Mouse (Mus musculus) thymus, adult 2 months (tissue): ENCODE data around the gene Gm20388.

Experiments
- CTCF ChIP-seq: fragments of 200-500 bp; IDR thresholded peaks from 2 replicates; pipeline ENCODE4 v1.5.1; 2012; ENCODE audit warnings: mild to moderate bottlenecking, control low read depth, low read length, moderate library complexity, borderline replicate concordance; ENCODE audit not compliant: control insufficient read depth, poor library complexity, insufficient read depth; ENCODE audit errors: extremely low read depth
- POLR2A ChIP-seq: fragments of 200-500 bp; IDR thresholded peaks from 2 replicates; pipeline ENCODE4 v1.6.1; 2012; ENCODE audit warnings: mild to moderate bottlenecking, low read length, control low read depth, moderate library complexity; ENCODE audit not compliant: control insufficient read depth, poor library complexity, insufficient read depth; ENCODE audit errors: extremely low read depth

DNA sequence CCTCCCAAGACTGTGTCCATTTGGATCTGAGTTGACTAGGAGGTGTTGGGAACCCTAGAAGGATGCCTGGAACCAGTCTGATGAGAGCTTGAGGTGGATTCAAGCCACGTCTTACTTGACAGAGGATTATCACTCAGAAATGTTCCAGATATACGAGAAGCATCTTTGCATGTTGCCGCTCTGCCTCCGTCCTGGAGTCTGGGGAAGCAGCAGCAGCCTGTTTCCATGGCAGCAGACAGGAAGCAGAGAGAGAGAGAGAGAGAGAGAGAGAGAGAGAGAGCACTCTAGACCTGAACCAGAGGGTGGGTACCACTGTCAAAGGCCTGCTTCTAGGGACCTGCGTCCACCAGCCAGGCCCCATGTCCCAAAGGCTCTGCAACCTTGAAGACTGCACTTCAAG, 1386.0 kb downstream of the Gm20388 start:
- no peak for TF ChIP-seq CTCF
- TF ChIP-seq POLR2A, result no peak
